Mouse (Mus musculus) small intestine, adult 2 months (tissue): ENCODE results near the gene Uaca.

Experiments
- CTCF ChIP-seq: fragments of 200-500 bp; IDR thresholded peaks from 2 replicates; pipeline ENCODE4 v1.5.1; 2012; ENCODE audit warnings: low read depth, mild to moderate bottlenecking, control low read depth, inconsistent platforms, low read length, moderate library complexity, mixed read lengths; ENCODE audit not compliant: insufficient replicate concordance, insufficient read length; ENCODE audit errors: extremely low read depth
- POLR2A ChIP-seq: fragments of 200-500 bp; IDR thresholded peaks from 2 replicates; pipeline ENCODE4 v1.6.1; 2012; ENCODE audit warnings: low read depth, mild to moderate bottlenecking, control low read depth, inconsistent platforms, low read length, moderate library complexity

DNA sequence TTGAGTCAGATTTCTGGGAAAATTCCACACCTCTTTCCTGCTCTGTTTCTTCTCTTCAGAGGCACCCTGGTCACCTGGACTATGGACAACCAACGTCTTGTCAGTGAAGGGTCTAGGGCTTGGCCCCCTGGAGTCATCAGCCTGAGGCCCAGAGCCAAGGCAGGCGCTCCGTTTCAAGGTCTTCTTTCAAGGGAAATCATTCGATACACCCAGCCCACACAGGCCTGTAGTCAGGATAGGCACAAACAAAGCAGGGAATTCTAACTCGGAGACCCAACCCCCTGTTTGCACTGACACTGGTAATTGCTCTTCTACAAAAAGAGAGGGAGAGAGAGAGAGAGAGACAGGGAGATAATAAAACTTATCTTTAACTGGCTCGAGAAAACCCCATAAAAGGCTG lies 42.4 kb upstream of the Uaca start:
- TF ChIP-seq POLR2A = no peak
- TF ChIP-seq CTCF = no peak
